Mouse (Mus musculus) liver, adult 2 months (tissue): ENCODE measurements around the gene Ptprs. TPM values are rescaled to one million over a fixed set of nuclear protein-coding genes. Genes with fewer than 3 reads are reported as not detected.
A peak's percentile ranks its signal among the peaks of the same experiment; 100 is the strongest.

ENCODE experiments used
- DNase-seq: peaks from one replicate; pipeline ENCODE4 v3.0.0-alpha.2; 2011; ENCODE audit warnings: low read depth, low spot score; ENCODE audit errors: extremely low read depth
- H3K27ac ChIP-seq: fragments of 200-500 bp; replicated peaks from 2 replicates; pipeline ENCODE4 v1.5.1; 2012; ENCODE audit warnings: low read depth, mild to moderate bottlenecking, control low read depth, inconsistent platforms, low read length; ENCODE audit not compliant: insufficient read depth
- H3K27me3 ChIP-seq: fragments of 200-500 bp; 2 replicates; pipeline ENCODE4 v1.6.1; 2012; ENCODE audit warnings: mild to moderate bottlenecking, moderate library complexity, low read length, inconsistent platforms; ENCODE audit not compliant: control insufficient read depth, insufficient read depth
- H3K36me3 ChIP-seq: fragments of 200-500 bp; 2 replicates; pipeline ENCODE4 v1.6.1; 2012; ENCODE audit warnings: low read length, inconsistent platforms; ENCODE audit not compliant: control insufficient read depth, insufficient read depth
- H3K4me1 ChIP-seq: fragments of 200-500 bp; 2 replicates; pipeline ENCODE4 v1.6.1; 2011; ENCODE audit warnings: low read length; ENCODE audit not compliant: control insufficient read depth, insufficient read depth
- H3K4me3 ChIP-seq: fragments of 200-500 bp; 2 replicates; pipeline ENCODE4 v1.5.1; 2011; ENCODE audit warnings: low read depth, mild to moderate bottlenecking, control low read depth, low read length, moderate library complexity; ENCODE audit not compliant: insufficient read depth
- H3K79me2 ChIP-seq: fragments of 200-500 bp; 2 replicates; pipeline ENCODE4 v1.6.1; 2012; ENCODE audit warnings: inconsistent platforms, mild to moderate bottlenecking, low read length, moderate library complexity; ENCODE audit not compliant: control insufficient read depth, insufficient read depth
- H3K9ac ChIP-seq: fragments of 200-500 bp; 2 replicates; pipeline ENCODE4 v1.6.1; 2012; ENCODE audit warnings: low read depth, mild to moderate bottlenecking, control low read depth, inconsistent platforms, low read length
- CTCF ChIP-seq: fragments of 200-500 bp; IDR thresholded peaks from 2 replicates; pipeline ENCODE4 v1.5.1; 2011; ENCODE audit warnings: low read depth, low read length, control low read depth
- POLR2A ChIP-seq: fragments of 200-500 bp; IDR thresholded peaks from 2 replicates; pipeline ENCODE4 v1.6.1; 2011; ENCODE audit warnings: low read length, control low read depth; ENCODE audit not compliant: insufficient read depth; ENCODE audit errors: extremely low read depth
- WGBS: fragments of 180-500 bp; shearing (Covaris S2); methylation state at CpG from one replicate; pipeline ENCODE4 v1.1.7; 2018; 5-methylcytosine and 5-hydroxymethylcytosine counted together
- polyA plus RNA-seq: library from polyadenylated mRNA; depleted of rRNA; stranded (reverse); fragments of >200 nt; gene quantifications from 2 replicates; pipeline ENCODE4 v1.2.3, GENCODE M21; 2012
- total RNA-seq: library from RNA; depleted of rRNA; stranded (reverse); fragments of >200 nt; gene quantifications from 2 replicates; pipeline ENCODE4 v1.2.3, GENCODE M21; 2014

Ptprs gene
- total and polyA plus RNA-seq, 2 experiments: 4.4 to 10.2 TPM

DNA sequence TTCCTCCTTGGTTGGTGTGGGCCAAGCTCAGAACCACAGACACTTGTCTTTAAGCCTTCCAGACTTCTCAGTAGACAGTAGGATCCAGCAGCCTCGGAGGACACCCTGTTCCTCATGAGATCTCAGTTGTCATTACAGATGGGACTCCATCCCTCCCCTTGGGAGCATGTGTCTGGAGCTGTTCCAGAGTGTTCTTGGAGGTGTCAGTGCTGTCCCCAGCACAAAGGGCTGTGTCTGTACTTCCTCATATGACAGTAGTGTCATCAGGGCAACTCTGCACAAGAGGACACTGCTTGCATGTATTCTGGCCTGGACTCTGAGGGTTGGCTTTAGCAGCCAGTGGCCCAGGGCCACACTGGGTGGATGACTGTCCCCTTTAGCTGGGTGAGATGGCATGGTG lies 101.4 kb downstream of the Ptprs start:
- Histone ChIP-seq H3K36me3 (no peaks in the 10 kb centered on the region; the same call in 1 of the 2 replicates), H3K9ac (no peak overlapping the region), H3K4me1 (peaks cover 10% of the 10 kb centered on the region), H3K79me2 (no peaks in the 10 kb centered on the region), H3K27me3 (no peaks in the 10 kb centered on the region), H3K27ac (no peak overlapping the region), H3K4me3 (no peak overlapping the region)
- peak; percentile 49 for DNase-seq
- 76% methylated on average over 1 of the region's 1 CpGs for WGBS
- TF ChIP-seq CTCF (no peak), POLR2A (no peak)

DNA sequence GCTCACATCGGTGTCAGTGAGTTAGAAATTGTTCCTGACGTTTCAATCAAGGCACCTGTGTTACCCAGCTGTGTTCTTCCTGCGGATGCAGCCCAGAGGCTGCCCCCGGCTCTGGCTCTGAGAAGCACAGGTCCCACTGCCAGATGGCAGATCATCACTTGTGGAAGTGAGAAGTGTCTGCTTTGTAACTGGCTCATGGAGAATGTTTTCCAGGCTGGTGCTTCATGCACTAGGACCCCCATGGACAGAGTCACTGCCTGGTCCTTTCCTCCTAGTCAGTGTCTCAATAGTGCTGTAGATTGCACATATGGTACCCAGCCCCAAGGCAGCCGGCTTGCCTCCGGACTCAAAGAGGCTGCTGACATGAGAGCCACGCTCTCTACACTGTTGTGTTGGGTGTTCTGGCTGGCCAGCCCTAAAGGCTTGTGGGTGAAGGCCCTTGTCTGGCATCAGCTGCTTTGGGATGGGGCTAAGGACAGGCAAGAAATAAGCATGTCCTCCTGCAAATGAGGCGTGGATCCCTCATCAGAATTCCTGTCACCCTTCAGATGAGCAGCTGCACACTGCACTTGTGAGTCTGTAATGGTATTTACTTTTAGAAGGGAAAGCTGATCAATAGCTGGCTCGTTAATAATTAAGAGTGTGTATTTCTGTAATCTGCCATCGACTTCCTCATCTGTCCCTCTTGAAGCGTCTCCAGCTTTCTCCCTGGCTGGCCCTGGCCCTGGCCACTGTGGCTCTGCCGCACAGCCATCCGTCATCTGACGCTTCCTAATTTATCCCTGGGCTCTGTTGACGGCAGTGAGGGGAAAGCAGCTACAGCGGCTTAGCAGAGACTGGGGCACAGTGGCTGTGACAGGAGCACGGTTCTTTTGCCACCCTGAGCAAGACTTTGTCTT lies 102.9 kb downstream of the Ptprs start:
- no peak overlapping the region for H3K27ac ChIP-seq
- H3K27me3 ChIP-seq: no peaks in the 10 kb centered on the region
- DNase-seq: peak; percentile 93
- H3K36me3 ChIP-seq: no peaks in the 10 kb centered on the region
- peaks cover 10% of the 10 kb centered on the region for H3K4me1 ChIP-seq
- TF ChIP-seq CTCF: no peak
- no peak for TF ChIP-seq POLR2A
- no peak overlapping the region for H3K4me3 ChIP-seq
- 36% methylated on average over 17 of the region's 17 CpGs for WGBS
- no peak overlapping the region; the same call in 1 of the 2 replicates for H3K9ac ChIP-seq
- H3K79me2 ChIP-seq: no peaks in the 10 kb centered on the region

DNA sequence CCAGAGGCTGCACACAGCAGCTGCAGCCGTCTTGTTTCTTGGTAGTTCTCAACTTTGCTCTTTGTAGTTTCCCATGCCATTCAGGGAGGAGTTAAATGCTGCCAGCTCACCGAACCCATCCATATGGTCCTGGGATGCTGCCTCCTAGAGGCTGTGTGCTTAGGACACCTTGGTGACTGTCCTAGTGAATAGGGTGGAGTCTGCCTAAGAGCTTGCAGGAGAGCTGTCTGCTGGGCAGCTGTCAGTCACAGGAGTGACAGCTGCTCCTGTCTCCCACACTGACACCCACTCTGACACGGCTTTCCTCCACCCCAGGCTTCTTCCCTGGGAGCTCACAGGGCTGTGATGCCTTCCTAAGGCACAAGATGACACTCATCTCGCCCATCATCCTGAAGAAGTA lies 104.2 kb downstream of the Ptprs start:
- TF ChIP-seq POLR2A (no peak), CTCF (no peak)
- Histone ChIP-seq H3K27ac (no peak overlapping the region), H3K27me3 (no peaks in the 10 kb centered on the region)

DNA sequence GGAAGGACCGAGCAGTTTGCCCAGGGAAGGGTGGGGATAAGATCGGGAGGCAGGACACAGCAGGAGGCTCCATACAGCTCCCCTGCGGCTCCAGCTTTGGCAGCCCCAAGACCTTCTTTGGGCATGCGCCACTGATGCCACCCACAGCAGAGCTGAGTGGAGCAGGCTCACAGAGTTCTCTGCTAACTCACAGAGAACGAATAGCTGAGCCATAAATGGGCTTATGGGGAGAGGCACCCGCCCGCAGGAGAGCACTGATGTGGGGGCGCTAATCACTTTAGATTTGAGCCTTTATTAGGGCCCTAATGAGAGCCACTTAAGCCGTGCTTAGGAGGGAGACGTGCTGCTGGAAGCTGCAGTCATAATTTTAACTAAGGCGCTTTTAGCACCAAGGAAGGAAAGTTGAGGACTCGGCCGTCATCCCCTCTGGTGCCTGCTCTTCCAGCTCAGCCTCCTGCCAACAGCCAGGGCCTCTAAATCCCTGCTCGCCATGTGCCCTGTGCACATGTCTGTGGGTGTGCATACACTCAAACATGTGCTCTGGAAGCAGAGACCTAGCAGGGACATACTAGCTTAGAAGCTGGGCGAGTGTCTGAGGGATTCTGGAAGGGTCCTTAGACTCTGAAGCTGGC lies 105.1 kb downstream of the Ptprs start:
- Histone ChIP-seq H3K27ac (no peak overlapping the region), H3K36me3 (no peaks in the 10 kb centered on the region), H3K79me2 (no peaks in the 10 kb centered on the region), H3K9ac (no peak overlapping the region), H3K27me3 (no peaks in the 10 kb centered on the region), H3K4me3 (no peak overlapping the region), H3K4me1 (peaks cover 10% of the 10 kb centered on the region)
- 96% methylated on average over 15 of the region's 15 CpGs for WGBS
- DNase-seq: no peak
- no peak for TF ChIP-seq CTCF
- no peak for TF ChIP-seq POLR2A

More for the DNA sequence above, 104.2 kb downstream of the Ptprs start:
- Histone ChIP-seq H3K9ac (no peak overlapping the region), H3K4me3 (no peak overlapping the region), H3K79me2 (no peaks in the 10 kb centered on the region), H3K4me1 (peaks cover 10% of the 10 kb centered on the region), H3K36me3 (no peaks in the 10 kb centered on the region)
- DNase-seq: no peak
- 91% methylated on average over 4 of the region's 4 CpGs for WGBS

DNA sequence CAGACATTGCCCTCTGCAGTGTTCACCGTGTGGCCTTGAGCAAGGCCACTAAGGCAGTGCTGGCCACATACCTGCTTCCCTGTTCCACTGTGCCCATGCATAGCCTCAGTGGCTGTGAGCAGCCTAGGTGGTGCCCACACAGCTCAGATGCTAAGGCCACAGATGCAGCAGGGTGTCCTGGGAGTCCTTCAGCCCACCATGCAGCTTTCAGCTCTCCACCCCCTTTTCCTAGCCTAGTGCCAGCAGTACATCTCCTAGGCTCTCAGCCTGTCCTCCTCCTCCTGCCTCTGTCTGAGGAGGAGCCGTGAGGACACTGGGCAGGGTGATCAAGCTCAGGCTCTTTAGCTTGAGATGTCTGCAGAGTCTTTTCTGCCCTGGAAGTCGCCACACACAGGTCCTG lies 106.2 kb downstream of the Ptprs start:
- no peaks in the 10 kb centered on the region for H3K79me2 ChIP-seq
- H3K9ac ChIP-seq: no peak overlapping the region
- no peaks in the 10 kb centered on the region for H3K27me3 ChIP-seq
- no peaks in the 10 kb centered on the region for H3K36me3 ChIP-seq
- H3K4me3 ChIP-seq: no peak overlapping the region
- H3K4me1 ChIP-seq: peaks cover 16% of the 10 kb centered on the region
- DNase-seq: no peak
- 94% methylated on average over 3 of the region's 3 CpGs for WGBS
- H3K27ac ChIP-seq: no peak overlapping the region
- TF ChIP-seq CTCF (no peak), POLR2A (no peak)
